Mouse (Mus musculus) left cerebral cortex, adult 2 months (tissue): ENCODE data around the gene Kif1b. TPM values are rescaled to one million over a fixed set of nuclear protein-coding genes. Genes with fewer than 3 reads are reported as not detected.
A peak's percentile ranks its signal among the peaks of the same experiment; 100 is the strongest.

ENCODE experiments used
- DNase-seq, 2 experiments: peaks; one replicate each; pipeline ENCODE4 v3.0.0; 2021 to 2022; ENCODE audit warnings: low spot score in 2 of 2, mixed read lengths in 1 of 2; ENCODE audit errors: extremely low spot score in 1 of 2
- H3K27ac ChIP-seq: fragments of 200-600 bp; 2 replicates; pipeline ENCODE4 v1.8.1; 2022
- H3K4me3 ChIP-seq: fragments of 200-600 bp; 2 replicates; pipeline ENCODE4 v1.8.1; 2022
- CTCF ChIP-seq: fragments of 200-600 bp; IDR thresholded peaks from 2 replicates; pipeline ENCODE4 v1.8.1; 2022; ENCODE audit warnings: antibody characterized with exemption, mild to moderate bottlenecking, moderate library complexity
- intact Hi-C: fragments of 180-260 bp; cut with DNase I; formaldehyde crosslinking; loops from one replicate; pipeline ENCODE4 v1.15.1; 2025
- total RNA-seq, 2 experiments: library from RNA; stranded (reverse); gene quantifications; 2 replicates each; pipeline ENCODE4 v1.2.3; 2021

Kif1b gene
- total RNA-seq, 2 experiments from 2014 or later = 444 to 487 TPM

DNA sequence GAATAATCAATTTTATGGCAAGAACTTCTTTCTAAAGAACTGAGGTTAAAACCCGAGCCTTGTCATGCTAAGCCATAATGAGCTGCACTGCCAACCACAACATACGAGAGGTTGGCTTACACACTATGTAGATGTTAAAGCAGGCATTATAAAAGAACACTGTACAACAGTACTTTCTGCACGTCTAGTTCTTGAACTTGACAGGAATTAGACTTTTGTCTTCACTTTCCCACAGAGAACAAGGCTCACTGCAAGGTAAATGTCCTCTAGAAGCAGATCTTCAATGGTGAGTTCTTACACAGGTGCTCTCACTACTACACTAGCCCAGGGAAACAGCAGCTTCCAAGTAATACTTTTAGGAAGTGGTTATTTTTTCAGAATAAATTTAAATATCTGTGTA, 46.0 kb downstream of the Kif1b start:
- no peak for TF ChIP-seq CTCF
- Histone ChIP-seq H3K27ac (no peak overlapping the region), H3K4me3 (no peak overlapping the region)
- intact Hi-C loops = no loop called here
- no peak for DNase-seq

DNA sequence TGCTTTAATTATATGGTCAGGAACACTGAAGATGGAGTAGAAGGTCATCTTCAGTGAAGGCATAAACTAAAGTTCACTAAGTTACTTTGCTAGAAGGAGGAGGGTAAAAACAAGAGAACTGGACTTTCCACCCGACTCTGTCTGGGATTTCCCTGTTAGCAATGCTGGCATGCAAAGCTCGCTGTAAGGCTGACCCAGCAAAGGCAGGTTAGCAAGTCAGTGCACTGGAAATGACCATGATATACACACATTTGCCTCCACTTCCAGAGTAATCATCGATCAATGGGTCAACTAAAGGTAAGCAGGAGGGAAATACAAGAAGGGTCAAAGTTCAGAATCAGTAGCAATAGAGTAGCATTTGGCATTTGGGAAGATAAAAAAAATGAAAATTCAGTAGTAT, 46.6 kb downstream of the Kif1b start:
- no peak for TF ChIP-seq CTCF
- intact Hi-C loops = no loop called here
- Histone ChIP-seq H3K4me3 (no peak overlapping the region), H3K27ac (no peak overlapping the region)
- DNase-seq = no peak

DNA sequence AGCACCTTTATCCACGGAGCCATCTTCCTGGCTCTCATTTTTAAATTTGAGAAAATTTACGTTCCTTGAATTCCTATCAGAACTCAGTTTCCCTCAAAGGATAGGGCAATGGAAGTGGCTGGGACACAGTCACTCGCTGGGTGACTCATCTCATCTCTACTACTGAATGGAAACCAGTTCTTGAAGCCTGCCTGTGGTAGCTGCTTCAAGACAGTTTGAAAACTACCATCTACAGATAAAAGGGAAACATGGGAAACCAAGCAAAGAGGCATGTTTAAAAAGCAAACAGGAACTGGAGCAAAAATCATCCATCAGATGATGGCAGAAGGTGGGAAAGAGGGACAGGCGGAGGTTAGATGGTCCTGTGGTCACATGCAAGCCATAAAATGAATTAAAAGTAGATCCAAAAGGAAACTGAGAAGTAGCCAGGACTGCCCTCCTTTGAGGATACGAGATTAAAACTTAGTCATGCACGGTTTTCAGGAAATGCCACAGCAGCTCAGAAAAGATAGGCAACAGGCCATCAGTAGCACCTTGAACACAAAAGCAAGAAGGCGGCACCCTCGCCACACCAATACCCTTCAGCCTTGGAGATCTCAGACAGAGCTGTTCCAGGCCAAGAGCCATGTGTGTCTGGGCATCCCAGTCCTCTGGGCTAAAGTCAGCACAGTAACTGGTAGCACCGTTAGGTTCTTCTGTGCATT, 48.0 kb downstream of the Kif1b start:
- intact Hi-C loops = no loop called here
- H3K27ac ChIP-seq = no peak overlapping the region
- no peak for DNase-seq
- no peak overlapping the region for H3K4me3 ChIP-seq
- TF ChIP-seq CTCF = no peak

DNA sequence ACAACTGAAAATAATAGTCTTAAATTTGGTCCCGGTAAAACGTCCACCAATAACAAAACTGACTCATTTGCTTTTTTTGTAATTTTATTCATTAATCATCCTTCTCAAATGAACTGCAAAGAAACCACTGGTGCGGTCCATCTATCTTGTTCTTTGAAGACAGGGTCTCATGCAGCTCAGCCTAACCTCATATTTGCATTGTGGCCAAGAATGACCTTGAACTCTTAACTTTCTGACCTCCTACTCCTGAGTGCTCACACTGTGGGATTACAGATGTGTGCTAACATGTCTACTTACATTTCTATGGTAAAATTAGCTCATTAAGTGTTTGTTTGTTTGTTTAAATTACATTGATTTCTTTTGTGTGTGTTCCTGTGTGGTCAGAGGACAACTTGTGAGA, 48.6 kb downstream of the Kif1b start:
- Histone ChIP-seq H3K4me3 (no peak overlapping the region), H3K27ac (no peak overlapping the region)
- intact Hi-C loops = no loop called here
- TF ChIP-seq CTCF = no peak
- no peak for DNase-seq

DNA sequence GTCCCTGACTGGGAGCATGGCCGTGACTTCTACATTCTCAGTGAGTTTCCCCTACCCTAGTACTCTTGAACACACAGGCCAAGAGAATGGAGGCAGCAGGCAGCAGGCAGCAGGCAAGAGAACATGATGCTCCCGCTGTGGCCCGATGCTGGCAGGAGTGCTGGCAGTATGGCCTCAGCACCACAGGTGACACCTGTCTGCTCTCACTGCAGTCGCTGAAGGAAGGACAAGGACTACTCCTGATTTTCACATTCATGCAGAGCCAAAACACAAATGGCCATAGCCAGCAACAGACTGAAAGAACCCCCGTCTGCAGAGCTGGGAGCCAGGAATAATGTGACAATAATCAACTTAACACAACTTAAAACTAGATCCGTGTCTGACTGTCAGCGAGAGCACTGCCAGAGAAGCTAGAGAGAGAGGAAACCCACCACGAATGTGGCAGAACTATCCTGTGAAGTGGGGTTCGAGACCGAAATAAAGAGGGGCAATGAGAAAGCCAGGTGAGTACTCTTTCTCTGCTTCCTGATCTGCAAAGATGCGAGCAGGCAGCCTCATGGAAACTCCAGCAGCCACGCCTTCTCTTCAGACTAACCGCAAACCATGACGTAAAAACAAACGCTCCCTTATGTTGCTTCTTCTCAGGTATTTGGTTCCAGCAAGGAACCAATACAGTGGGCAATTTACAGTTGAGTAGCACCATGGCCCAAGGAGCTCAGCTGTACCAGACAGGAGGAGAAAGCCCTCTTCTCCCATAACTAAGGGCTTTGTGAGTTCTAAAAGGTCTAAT, 50.8 kb downstream of the Kif1b start:
- no peak for TF ChIP-seq CTCF
- H3K4me3 ChIP-seq = no peak overlapping the region
- peak overlapping the region; percentile 65 for H3K27ac ChIP-seq
- DNase-seq = no peak
- intact Hi-C loops = no loop called here

DNA sequence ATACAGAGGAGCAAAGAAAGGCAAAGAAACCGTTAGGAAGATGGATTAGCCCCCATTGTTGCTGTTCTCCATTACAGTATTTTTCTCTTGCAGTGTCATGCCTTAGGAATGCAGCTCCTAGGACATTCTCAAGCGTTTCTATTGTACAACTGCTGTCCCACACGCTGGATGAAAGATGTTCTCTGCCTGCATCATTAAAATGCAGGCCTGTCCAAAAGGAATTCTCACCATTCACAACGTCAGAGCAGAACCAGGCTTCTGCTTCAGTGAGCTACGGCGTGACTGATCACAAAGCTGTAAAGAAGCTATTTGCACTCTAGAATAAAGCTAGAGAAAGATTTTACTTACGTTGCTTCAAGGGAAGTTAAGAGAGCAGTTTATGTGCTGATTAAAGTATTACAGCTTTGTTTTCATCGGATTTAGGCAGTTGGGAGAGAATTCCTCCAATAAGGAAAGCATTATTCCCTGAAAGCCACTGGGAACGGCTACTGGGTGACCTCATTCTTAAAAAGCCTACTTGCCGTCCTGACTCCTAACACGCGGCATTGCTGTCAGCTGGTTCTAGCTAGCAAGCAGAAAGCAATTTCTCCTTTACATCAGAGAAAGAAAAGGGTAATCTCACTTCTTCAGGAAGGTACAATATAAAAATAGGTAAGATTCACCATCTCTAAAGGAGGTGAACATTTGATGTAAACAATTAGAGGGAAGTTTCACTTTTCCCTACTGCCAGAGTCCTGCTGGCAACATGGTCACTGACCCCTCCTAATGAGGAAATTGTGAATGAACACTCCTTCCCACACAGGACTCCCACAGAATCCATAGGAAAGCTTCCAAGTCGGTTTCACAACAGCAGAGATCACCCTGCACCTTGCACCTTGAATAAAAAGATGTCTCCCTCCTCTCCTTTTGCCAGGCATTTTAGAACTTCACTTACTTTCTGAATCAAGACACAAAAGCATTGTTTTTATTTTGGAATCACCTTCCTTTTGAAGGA, 51.9 kb downstream of the Kif1b start:
- no peak overlapping the region for H3K4me3 ChIP-seq
- intact Hi-C loops = no loop called here
- no peak for DNase-seq
- H3K27ac ChIP-seq = peak overlapping the region; percentile 65
- no peak for TF ChIP-seq CTCF

DNA sequence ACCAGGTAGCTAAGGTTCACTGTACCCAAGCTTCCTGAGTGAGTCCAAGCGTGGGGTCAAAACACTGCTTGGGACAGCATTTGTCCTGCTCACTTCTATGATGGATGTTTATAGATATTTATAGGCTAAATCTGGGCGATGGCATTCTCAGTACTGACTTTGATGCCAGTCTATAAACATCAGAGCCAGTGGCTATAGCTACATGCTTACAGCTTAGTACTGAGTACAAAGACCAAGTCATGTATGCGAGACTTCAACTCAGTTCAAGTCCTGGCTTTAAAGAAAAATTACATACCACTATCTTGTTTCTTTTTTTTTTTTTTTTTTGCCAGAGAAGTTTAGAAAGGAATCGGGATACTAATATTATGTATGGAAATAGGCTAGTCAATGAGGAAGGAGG, 52.7 kb downstream of the Kif1b start:
- intact Hi-C loops = no loop called here
- TF ChIP-seq CTCF = no peak
- DNase-seq = no peak
- Histone ChIP-seq H3K4me3 (no peak overlapping the region), H3K27ac (peak overlapping the region; percentile 65; the same call in 1 of the 2 replicates)

DNA sequence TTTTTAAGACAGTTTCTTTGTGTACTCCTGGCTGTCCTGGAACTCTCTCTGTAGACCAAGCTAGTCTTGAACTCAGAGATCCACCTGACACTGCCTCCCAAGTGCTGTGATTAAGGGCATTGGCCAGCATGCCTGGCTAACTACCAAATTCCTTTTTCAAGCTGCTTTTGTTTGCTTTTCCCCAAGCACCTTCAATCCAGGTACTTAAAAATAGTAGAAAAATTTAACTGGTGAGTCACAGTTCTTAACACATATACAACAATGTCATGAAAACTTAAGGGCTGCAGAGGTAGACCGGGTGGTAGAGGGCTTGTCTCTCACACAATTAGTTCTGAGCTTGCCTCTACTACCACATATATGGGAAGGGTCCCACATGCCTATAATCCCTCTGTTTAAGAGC, 58.2 kb downstream of the Kif1b start:
- no peak overlapping the region for H3K27ac ChIP-seq
- no peak overlapping the region for H3K4me3 ChIP-seq
- TF ChIP-seq CTCF = no peak
- intact Hi-C loops = no loop called here
- no peak for DNase-seq

DNA sequence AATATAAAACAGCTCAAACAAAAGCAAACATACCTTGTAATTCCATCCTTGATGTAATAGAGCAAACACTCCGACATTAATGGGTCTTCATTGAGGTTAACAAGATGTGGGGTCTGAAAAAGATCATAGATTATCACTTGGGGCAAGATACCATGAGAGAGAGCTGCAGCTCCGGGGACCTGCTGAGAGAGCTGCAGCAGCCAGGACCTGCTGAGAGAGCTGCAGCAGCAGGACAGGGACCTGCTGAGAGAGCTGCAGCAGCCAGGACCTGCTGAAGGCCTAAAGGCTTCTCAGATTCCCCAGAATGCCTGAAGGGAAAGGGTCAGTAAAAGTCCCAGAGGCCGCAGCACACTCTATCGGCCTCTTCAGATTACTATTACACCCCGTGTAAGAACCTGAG, 59.7 kb downstream of the Kif1b start:
- TF ChIP-seq CTCF = no peak
- no peak overlapping the region for H3K4me3 ChIP-seq
- no peak for DNase-seq
- intact Hi-C loops = no loop called here
- H3K27ac ChIP-seq = peak overlapping the region; percentile 65

DNA sequence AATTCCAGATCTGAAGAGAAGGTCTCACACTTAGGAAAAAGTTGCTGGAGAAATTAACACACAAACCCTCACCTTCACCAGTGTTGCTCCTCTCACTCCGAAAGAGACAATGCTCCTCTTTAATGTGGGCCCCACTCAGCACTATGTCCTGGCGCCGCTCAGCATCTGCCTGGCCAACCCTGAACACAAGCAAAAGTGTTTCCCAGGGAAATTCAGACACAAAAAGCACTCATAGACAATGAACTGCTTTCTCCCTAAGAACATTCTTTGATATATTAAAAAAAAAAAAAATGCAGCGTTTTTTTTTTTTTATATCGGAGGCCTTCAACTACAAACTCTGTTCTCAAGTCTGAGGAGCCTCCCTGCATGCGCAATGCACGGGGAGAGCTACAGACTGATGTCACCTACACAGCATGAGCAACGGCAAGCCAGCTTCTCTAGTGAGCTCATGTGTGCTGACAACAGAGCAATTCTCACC, 60.3 kb downstream of the Kif1b start:
- TF ChIP-seq CTCF = no peak
- intact Hi-C loops = no loop called here
- DNase-seq = no peak
- no peak overlapping the region for H3K4me3 ChIP-seq
- peak overlapping the region; percentile 65 for H3K27ac ChIP-seq

DNA sequence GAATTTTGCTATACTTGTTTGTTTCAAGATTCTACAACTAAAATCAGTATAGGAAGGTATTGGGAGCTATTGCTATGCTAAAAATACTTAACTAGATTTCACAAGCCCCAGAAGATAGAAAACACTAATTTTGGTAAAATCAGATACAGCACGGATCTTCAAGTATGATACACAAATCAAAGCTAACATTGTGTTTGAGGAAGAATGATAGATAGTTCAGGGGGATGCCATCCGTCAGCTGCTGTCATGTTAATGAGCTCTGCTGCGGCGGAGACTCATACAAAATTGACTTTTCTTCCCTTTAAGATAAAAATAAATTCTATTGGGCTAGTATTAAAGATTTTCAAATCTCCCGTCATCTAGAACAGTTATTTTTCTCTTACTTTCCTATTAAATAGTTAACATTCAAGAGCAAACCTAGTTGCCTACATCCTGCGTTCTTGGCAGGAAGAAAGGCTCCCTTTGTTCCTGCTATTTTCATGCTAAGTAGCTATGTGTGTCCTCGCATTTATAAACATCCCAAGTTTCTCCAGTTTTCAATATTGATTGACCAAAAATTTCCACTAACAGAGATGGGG, 60.8 kb downstream of the Kif1b start:
- intact Hi-C loops = no loop called here
- TF ChIP-seq CTCF = no peak
- Histone ChIP-seq H3K27ac (peak overlapping the region; percentile 65), H3K4me3 (no peak overlapping the region)
- no peak for DNase-seq
